Mouse (Mus musculus) brain, embryonic 14.5 days (tissue): ENCODE measurements around the gene Rab3il1. TPM values are rescaled to one million over a fixed set of nuclear protein-coding genes. Genes with fewer than 3 reads are reported as not detected.

Experiments used
- DNase-seq: peaks from one replicate; pipeline ENCODE4 v3.0.0-alpha.2; 2011; ENCODE audit warnings: low read depth
- CTCF ChIP-seq: fragments of 200-500 bp; IDR thresholded peaks from 2 replicates; pipeline ENCODE4 v1.5.1; 2012; ENCODE audit warnings: inconsistent platforms, mild to moderate bottlenecking, moderate library complexity, borderline replicate concordance; ENCODE audit not compliant: insufficient read depth, insufficient read length; ENCODE audit errors: extremely low read depth
- POLR2A ChIP-seq: fragments of 200-500 bp; IDR thresholded peaks from 2 replicates; pipeline ENCODE4 v1.6.1; 2012; ENCODE audit warnings: mild to moderate bottlenecking, inconsistent platforms, borderline replicate concordance; ENCODE audit not compliant: poor library complexity, insufficient read depth, insufficient read length, severe bottlenecking; ENCODE audit errors: extremely low read depth
- polyA plus RNA-seq: library from polyadenylated mRNA; depleted of rRNA; stranded (reverse); fragments of >200 nt; gene quantifications from 2 replicates; pipeline ENCODE4 v1.2.3, GENCODE M21; 2012

Rab3il1 gene
- polyA plus RNA-seq, 1 experiment: 20.0 TPM

GRCm38 (mm10) chr19:10058876-10059427 is 57.5 kb downstream of the Rab3il1 start:
- DNase-seq: no peak
- TF ChIP-seq POLR2A (no peak), CTCF (no peak)

- TF ChIP-seq CTCF (peak; percentile 87), POLR2A (no peak)
- DNase-seq: peak; percentile 77
These were observed 58.6 kb downstream of the Rab3il1 start for GRCm38 (mm10) chr19:10059911-10060567.

GRCm38 (mm10) chr19:10060783-10061590 is 59.5 kb downstream of the Rab3il1 start:
- DNase-seq: no peak
- no peak for TF ChIP-seq POLR2A

- no peak for TF ChIP-seq CTCF
- TF ChIP-seq POLR2A: no peak
- DNase-seq: no peak
These were observed 60.2 kb downstream of the Rab3il1 start for GRCm38 (mm10) chr19:10061624-10062023.

- DNase-seq: no peak
- TF ChIP-seq POLR2A (no peak), CTCF (no peak)
These were observed 60.8 kb downstream of the Rab3il1 start for GRCm38 (mm10) chr19:10062292-10062691.

- no peak for TF ChIP-seq POLR2A
- TF ChIP-seq CTCF: no peak
These were observed 61.4 kb downstream of the Rab3il1 start for GRCm38 (mm10) chr19:10062862-10063261.

GRCm38 (mm10) chr19:10064173-10065012 is 62.9 kb downstream of the Rab3il1 start:
- DNase-seq: peak; percentile 54
- no peak for TF ChIP-seq CTCF
- TF ChIP-seq POLR2A: no peak

More at GRCm38 (mm10) chr19:10062862-10063261, 61.4 kb downstream of the Rab3il1 start:
- no peak for DNase-seq

- no peak for DNase-seq
- TF ChIP-seq POLR2A (no peak), CTCF (no peak)
These were observed 64.2 kb downstream of the Rab3il1 start for GRCm38 (mm10) chr19:10065465-10066188.

GRCm38 (mm10) chr19:10066189-10066500 is 64.7 kb downstream of the Rab3il1 start:
- DNase-seq: no peak
- TF ChIP-seq POLR2A: no peak
- TF ChIP-seq CTCF: no peak

GRCm38 (mm10) chr19:10066502-10066901 is 65.0 kb downstream of the Rab3il1 start:
- no peak for DNase-seq
- TF ChIP-seq CTCF (no peak), POLR2A (no peak)
